Mouse (Mus musculus) spleen, adult 2 months (tissue): ENCODE results near the gene Ncam2. TPM values are rescaled to one million over a fixed set of nuclear protein-coding genes. Genes with fewer than 3 reads are reported as not detected.
A peak's percentile ranks its signal among the peaks of the same experiment; 100 is the strongest.

Experiments
- DNase-seq, 2 experiments: peaks; one replicate each; pipeline versions ENCODE4 v3.0.0 to v3.0.0-alpha.2; 2012 to 2021; ENCODE audit warnings: low spot score in 2 of 2, low read depth in 1 of 2
- H3K27ac ChIP-seq: fragments of 200-500 bp; 2 replicates; pipeline ENCODE4 v1.5.1; 2012; ENCODE audit warnings: low read length, inconsistent platforms; ENCODE audit not compliant: insufficient read depth
- H3K27me3 ChIP-seq: fragments of 200-500 bp; 2 replicates; pipeline ENCODE4 v1.6.1; 2012; ENCODE audit warnings: mild to moderate bottlenecking, moderate library complexity, low read length, inconsistent platforms; ENCODE audit not compliant: control insufficient read depth, insufficient read depth
- H3K36me3 ChIP-seq: fragments of 200-500 bp; 2 replicates; pipeline ENCODE4 v1.6.1; 2012; ENCODE audit warnings: mild to moderate bottlenecking, low read length, inconsistent platforms; ENCODE audit not compliant: control insufficient read depth, insufficient read depth
- H3K4me1 ChIP-seq: fragments of 200-500 bp; 2 replicates; pipeline ENCODE4 v1.6.1; 2011; ENCODE audit warnings: inconsistent platforms; ENCODE audit not compliant: control insufficient read depth, insufficient read depth, insufficient read length
- H3K4me3 ChIP-seq: fragments of 200-500 bp; 2 replicates; pipeline ENCODE4 v1.5.1; 2011; ENCODE audit warnings: mild to moderate bottlenecking, inconsistent platforms; ENCODE audit not compliant: insufficient read depth, insufficient read length; ENCODE audit errors: extremely low read depth
- CTCF ChIP-seq: fragments of 200-500 bp; IDR thresholded peaks from 2 replicates; pipeline ENCODE4 v1.5.1; 2011; ENCODE audit warnings: mild to moderate bottlenecking, inconsistent platforms; ENCODE audit not compliant: insufficient read depth, insufficient read length, insufficient replicate concordance; ENCODE audit errors: extremely low read depth
- POLR2A ChIP-seq: fragments of 200-500 bp; IDR thresholded peaks from 2 replicates; pipeline ENCODE4 v1.6.1; 2011; ENCODE audit warnings: low read depth, low read length, inconsistent platforms
- WGBS: fragments of 180-500 bp; shearing (Covaris S2); methylation state at CpG from one replicate; pipeline ENCODE4 v1.1.7; 2018; 5-methylcytosine and 5-hydroxymethylcytosine counted together
- polyA plus RNA-seq: library from polyadenylated mRNA; depleted of rRNA; stranded (reverse); fragments of >200 nt; gene quantifications from 2 replicates; pipeline ENCODE4 v1.2.3, GENCODE M21; 2012

Ncam2 gene
- polyA plus RNA-seq, 1 experiment, result not detected

DNA sequence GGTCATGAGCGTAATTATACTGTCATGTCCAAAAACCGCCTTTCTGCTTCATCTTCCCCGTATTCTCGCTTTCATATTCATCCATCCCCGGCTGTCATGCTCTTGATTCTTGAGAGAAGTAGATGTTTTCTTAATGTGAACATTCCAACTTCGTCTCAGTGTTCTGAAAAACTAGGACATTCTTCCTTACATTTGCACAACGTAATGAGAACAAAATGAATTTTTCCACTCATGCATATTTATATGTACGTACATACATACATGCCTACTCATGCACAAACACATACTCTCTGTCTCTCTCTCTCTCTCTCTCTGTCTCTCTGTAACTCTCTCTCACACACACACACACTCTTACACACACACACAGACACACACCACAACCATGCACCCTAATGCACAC, 173.7 kb downstream of the Ncam2 start:
- H3K36me3 ChIP-seq, result no peaks in the 10 kb centered on the region
- no peak overlapping the region for H3K27ac ChIP-seq
- no peak overlapping the region for H3K4me3 ChIP-seq
- no peaks in the 10 kb centered on the region for H3K27me3 ChIP-seq
- no peaks in the 10 kb centered on the region for H3K4me1 ChIP-seq
- DNase-seq, result no peak
- TF ChIP-seq POLR2A, result no peak
- no peak for TF ChIP-seq CTCF
- 87% methylated on average over 8 of the region's 8 CpGs for WGBS

DNA sequence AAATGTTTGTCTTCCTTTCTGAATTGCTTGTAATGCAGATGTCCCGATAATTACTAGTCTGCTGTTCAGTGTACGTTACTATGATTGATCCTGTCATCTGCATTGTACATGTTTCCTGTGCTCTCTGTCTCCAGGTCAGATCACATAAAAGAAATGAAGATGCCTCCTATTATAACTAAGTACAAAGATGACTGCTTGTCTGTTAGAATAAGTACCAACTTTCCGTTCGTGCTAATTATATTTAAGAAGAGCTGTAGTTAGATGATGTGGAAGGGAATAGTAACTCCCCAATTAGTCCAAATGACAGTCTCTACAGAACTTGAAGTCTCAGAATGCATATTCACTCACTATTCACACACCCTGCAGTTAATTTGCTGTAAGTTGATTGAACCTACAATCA, 179.9 kb downstream of the Ncam2 start:
- H3K36me3 ChIP-seq, result no peaks in the 10 kb centered on the region
- no peaks in the 10 kb centered on the region for H3K27me3 ChIP-seq
- TF ChIP-seq CTCF, result no peak
- TF ChIP-seq POLR2A, result no peak
- H3K4me1 ChIP-seq, result no peaks in the 10 kb centered on the region
- H3K27ac ChIP-seq, result no peak overlapping the region
- no peak overlapping the region for H3K4me3 ChIP-seq
- 87% methylated on average over 4 of the region's 4 CpGs for WGBS
- DNase-seq, result no peak

DNA sequence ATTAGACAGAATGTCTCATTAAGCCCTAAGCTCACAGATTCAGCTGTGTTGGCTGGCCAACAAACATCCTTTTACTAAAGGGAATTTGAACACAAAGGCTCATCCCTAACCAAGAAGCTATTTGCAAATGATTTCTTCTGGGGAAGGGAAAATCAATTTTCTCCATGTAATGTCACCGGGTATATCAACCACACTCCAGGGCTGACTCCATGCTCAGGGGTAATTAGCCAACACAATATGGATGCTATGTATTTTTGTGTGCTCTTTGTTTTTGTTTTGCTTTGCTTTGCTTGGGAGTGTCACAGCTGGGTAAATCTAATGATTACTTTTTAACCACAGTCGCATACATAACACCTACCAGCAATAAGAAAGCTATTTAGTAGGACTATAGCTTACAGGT, 188.1 kb downstream of the Ncam2 start:
- no peak overlapping the region for H3K4me3 ChIP-seq
- TF ChIP-seq POLR2A, result no peak
- TF ChIP-seq CTCF, result no peak
- H3K27ac ChIP-seq, result no peak overlapping the region
- no peak for DNase-seq
- no peaks in the 10 kb centered on the region for H3K27me3 ChIP-seq
- no peaks in the 10 kb centered on the region for H3K36me3 ChIP-seq
- WGBS, result 87% methylated on average over 2 of the region's 2 CpGs
- H3K4me1 ChIP-seq, result no peaks in the 10 kb centered on the region

DNA sequence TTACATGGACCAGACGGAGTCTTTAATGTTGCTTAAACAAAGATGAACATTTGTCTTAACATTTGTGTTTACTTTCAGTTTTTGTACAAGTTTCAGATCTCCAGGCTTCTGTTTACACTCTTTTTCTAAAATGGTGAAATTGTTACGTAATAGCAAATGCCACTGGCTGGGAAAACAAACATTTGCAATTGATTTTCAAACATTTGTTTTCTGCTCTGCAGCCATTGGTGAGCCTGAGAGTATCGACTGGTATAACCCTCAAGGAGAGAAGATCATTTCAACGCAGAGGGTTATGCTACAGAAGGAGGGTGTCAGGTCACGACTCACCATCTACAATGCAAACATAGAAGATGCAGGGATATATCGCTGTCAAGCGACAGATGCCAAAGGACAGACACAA, 234.1 kb downstream of the Ncam2 start:
- H3K36me3 ChIP-seq, result no peaks in the 10 kb centered on the region
- no peaks in the 10 kb centered on the region for H3K27me3 ChIP-seq
- no peak for TF ChIP-seq CTCF
- no peak for TF ChIP-seq POLR2A
- no peak overlapping the region for H3K27ac ChIP-seq
- WGBS, result 90% methylated on average over 7 of the region's 7 CpGs
- no peak for DNase-seq
- H3K4me1 ChIP-seq, result no peaks in the 10 kb centered on the region
- H3K4me3 ChIP-seq, result no peak overlapping the region

DNA sequence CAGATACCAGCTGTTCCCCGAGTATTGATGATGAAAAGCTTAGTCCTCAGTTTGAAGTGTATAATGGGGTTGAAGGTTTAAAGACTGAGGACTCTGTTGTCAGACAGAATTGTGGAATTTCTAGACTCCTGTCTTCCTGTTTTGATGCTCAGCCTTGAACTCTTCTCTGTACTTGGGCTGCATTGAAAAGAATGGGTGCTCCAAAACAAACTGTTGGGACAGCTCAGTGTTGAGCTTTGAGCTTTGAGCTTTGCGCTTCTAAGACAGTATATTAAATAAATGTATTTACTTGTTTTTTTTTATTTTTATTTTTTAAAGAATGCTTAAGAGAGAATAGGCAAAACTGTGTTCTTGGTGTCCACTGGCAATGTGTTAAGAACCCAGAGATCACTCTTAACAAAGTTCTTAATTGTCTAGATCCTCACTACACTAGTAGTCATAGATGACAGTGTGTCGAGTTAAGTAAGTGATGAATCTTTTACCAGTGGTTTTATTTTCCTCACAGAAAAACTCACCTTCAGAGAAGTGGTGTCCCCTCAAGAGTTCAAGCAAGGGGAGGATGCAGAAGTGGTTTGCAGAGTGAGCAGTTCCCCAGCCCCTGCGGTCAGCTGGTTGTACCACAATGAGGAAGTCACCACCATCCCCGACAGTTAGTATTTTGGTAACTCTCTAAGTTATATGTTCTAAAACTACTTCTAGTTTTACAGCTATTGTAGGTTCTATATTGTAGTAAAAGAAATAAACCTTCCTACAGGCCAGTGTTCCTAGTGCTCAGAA, 236.8 kb downstream of the Ncam2 start:
- WGBS, result 33% methylated on average over 5 of the region's 5 CpGs
- H3K4me1 ChIP-seq, result no peaks in the 10 kb centered on the region
- TF ChIP-seq CTCF (no peak), POLR2A (no peak)
- H3K27ac ChIP-seq, result no peak overlapping the region
- no peaks in the 10 kb centered on the region for H3K27me3 ChIP-seq
- H3K4me3 ChIP-seq, result no peak overlapping the region
- peak in 1 of 2 experiments; percentile 7 for DNase-seq
- H3K36me3 ChIP-seq, result no peaks in the 10 kb centered on the region

DNA sequence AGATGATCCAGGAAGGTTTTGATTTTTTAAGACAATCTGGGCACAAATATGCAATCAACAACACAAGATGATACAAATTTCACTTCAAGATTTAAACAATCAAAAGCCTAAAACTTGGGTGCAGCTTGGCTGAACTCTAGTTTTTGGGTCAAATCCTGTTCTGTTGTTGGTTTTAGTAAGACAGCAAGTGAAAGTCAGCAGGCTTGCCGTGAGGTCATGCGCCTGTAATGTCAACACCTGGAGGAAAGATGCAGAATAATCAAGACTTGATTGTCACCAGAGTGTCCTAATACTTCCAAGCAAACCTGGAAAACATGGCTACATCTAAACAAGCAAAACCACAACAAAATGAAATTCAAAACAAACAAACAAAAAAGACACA, 237.4 kb downstream of the Ncam2 start:
- TF ChIP-seq CTCF (no peak), POLR2A (no peak)
- Histone ChIP-seq H3K27ac (no peak overlapping the region), H3K27me3 (no peaks in the 10 kb centered on the region), H3K36me3 (no peaks in the 10 kb centered on the region), H3K4me1 (no peaks in the 10 kb centered on the region), H3K4me3 (no peak overlapping the region)
- no peak for DNase-seq
- 48% methylated on average over 2 of the region's 2 CpGs for WGBS

DNA sequence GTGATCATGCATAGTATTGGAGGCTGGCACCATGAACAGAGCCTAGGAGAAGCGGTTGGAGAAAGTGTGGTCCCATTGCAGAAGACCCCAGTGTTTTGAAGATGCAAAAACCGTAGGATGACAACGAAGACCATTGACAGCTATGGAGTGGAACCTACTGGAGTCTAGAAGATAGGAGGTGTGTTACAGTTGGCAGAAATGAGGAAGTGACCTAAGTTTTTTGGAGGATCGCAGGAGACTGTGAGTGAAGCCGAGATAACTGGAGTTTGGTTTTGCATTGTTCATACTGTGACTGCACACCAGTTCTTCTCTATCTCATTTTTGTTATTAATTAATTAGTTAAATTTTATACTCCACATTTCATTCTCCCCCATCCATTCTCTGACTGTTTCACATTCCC, 250.4 kb downstream of the Ncam2 start:
- Histone ChIP-seq H3K36me3 (no peaks in the 10 kb centered on the region), H3K27me3 (no peaks in the 10 kb centered on the region), H3K4me1 (no peaks in the 10 kb centered on the region), H3K4me3 (no peak overlapping the region), H3K27ac (no peak overlapping the region)
- DNase-seq, result no peak
- TF ChIP-seq POLR2A, result no peak
- no peak for TF ChIP-seq CTCF
- 82% methylated on average over 5 of the region's 5 CpGs for WGBS
